Mouse (Mus musculus): ENCODE measurements around the gene Rap1gap.

DNA sequence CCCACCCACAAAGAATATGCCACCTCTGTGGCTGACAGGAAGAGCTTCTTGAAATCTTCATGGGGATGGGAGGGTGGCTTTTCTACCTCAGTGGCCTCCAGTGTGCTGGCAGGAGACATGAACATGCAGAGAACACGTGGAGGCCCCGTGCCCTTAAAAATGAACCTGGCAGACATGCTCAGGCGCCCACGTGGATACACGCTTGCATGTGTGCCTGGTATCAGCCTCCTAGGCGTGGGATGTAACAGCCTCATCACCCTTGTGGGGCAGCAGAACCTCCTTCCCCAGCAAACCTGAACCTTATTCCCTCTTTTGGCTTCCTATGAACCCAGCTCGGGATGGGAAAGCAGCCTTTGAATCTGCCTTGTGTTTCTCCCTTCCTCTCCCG lies 2.4 kb downstream of the Rap1gap start:
- TF ChIP-seq POLR2AphosphoS5 (IDR thresholded peaks at IDR 0.05; ENCODE audit: borderline replicate concordance, low read depth, low read length) (no peak), CTCF (IDR thresholded peaks at IDR 0.05 in 2 of 3, conservative IDR thresholded peaks at IDR 0.05 in 1 of 3; ENCODE audit: control insufficient read depth in 1 of 3, insufficient read depth in 1 of 3, low read depth in 2 of 3, low read length in 3 of 3, poor library complexity in 1 of 3, severe bottlenecking in 1 of 3) (no peak), MAX (IDR thresholded peaks at IDR 0.05; ENCODE audit: low read length) (no peak), MAFK (IDR thresholded peaks at IDR 0.05; ENCODE audit: borderline replicate concordance, low read depth, low read length) (no peak), EP300 (IDR thresholded peaks at IDR 0.05; ENCODE audit: low read depth in 1 of 2, low read length in 2 of 2) (no peak), POLR2A (IDR thresholded peaks at IDR 0.05; ENCODE audit: control insufficient read depth in 1 of 2, insufficient read depth in 1 of 2, low read depth in 1 of 2, low read length in 2 of 2, poor library complexity in 1 of 2) (no peak), JUND (IDR thresholded peaks at IDR 0.05; ENCODE audit: low read depth, low read length) (no peak), CHD2 (IDR thresholded peaks at IDR 0.05; ENCODE audit: low read length) (no peak), ZC3H11A (IDR thresholded peaks at IDR 0.05; ENCODE audit: low read depth, low read length) (no peak), POLR2AphosphoS2 (IDR thresholded peaks at IDR 0.05; ENCODE audit: low read length) (no peak), ELF1 (IDR thresholded peaks at IDR 0.05; ENCODE audit: low read depth, low read length) (no peak)

Measured in MEL (cell line).